ENCODE assay signal across 17 mouse cellular contexts in genomic region chr6:117219300-117219680, GRCm38 (mm10). TPM values are rescaled to one million over a fixed set of nuclear protein-coding genes. Genes with fewer than 3 reads are reported as not detected.
A peak's percentile ranks its signal among the peaks of the same experiment; 100 is the strongest.
DNase-seq lines count a peak whose midpoint lies in the region; ATAC-seq lines count a peak whose summit lies in the region.
"Had no signal": no experiment of that assay in that cellular context is flagged by ENCODE, and none has a peak within 500 bp of the region (broad histone marks: within the 10 kb centered on the region; RNA-seq: fewer than 3 reads in every experiment).

No protein-coding gene starts in this region.

- no peak overlapping the region for H3K4me2 ChIP-seq in forebrain, embryonic 15.5 days (replicated peaks)
- H3K4me2 ChIP-seq in forebrain, embryonic 14.5 days (ENCODE audit: low read length): no peak overlapping the region
- no peak overlapping the region for H3K4me2 ChIP-seq in kidney, embryonic 16.5 days (replicated peaks; ENCODE audit: low read depth, low read length)
- H3K4me2 ChIP-seq: limb, embryonic 12.5 days; liver, embryonic 12.5 days; lung, embryonic 15.5 days had no signal

- H3K4me1 ChIP-seq in forebrain, embryonic 15.5 days: no peaks in the 10 kb centered on the region
- H3K4me1 ChIP-seq in forebrain, embryonic 14.5 days (ENCODE audit: control insufficient read depth, insufficient read depth, low read length): no peaks in the 10 kb centered on the region
- peaks cover 13% of the 10 kb centered on the region for H3K4me1 ChIP-seq in kidney, embryonic 16.5 days (ENCODE audit: insufficient read depth, low read length)
- H3K4me1 ChIP-seq: liver, embryonic 12.5 days; lung, embryonic 15.5 days had no signal

- ATAC-seq in forebrain, embryonic 15.5 days (replicated peaks): no peak
- no peak for ATAC-seq in forebrain, embryonic 14.5 days
- ATAC-seq in kidney, embryonic 16.5 days (ENCODE audit: low FRiP score, low TSS enrichment): 0 out of 2 replicates have a peak, but pooled peaks have one; percentile 42
- ATAC-seq: liver, embryonic 12.5 days had no signal

- WGBS in forebrain, embryonic 15.5 days: 68% methylated on average over 3 of the region's 3 CpGs
- 71% methylated on average over 3 of the region's 3 CpGs for WGBS in forebrain, embryonic 14.5 days
- 45% methylated on average over 3 of the region's 3 CpGs for WGBS in kidney, embryonic 16.5 days

- DNase-seq in forebrain, embryonic 14.5 days (ENCODE audit: low spot score): no peak
- no peak for DNase-seq in kidney, postnatal 4 days
- peak; percentile 60 for DNase-seq in adipocyte (ENCODE audit: low spot score)
- DNase-seq in fibroblast of lung, adult 2 months (ENCODE audit: low read depth): peak; percentile 75
- no peak for DNase-seq in gastrocnemius, adult 8-10 months (ENCODE audit: low spot score in 2 of 2)
- DNase-seq in c-Kit-positive CD71-positive TER-119-positive erythroid progenitor cells, embryonic 14.5 days (ENCODE audit: low spot score): no peak
- DNase-seq: adrenal gland, adult 2 months; gastrocnemius, adult 2 months; heart, adult 2 months; kidney, postnatal 10 days; lung, postnatal 4 days; retina, postnatal 1 day had no signal

- no peaks in the 10 kb centered on the region for H3K9me3 ChIP-seq in forebrain, embryonic 15.5 days
- no peaks in the 10 kb centered on the region for H3K9me3 ChIP-seq in forebrain, embryonic 14.5 days (replicated peaks; ENCODE audit: control insufficient read depth, low read length)
- H3K9me3 ChIP-seq in kidney, embryonic 16.5 days (ENCODE audit: low read length): no peaks in the 10 kb centered on the region
- H3K9me3 ChIP-seq: limb, embryonic 12.5 days; liver, embryonic 12.5 days; lung, embryonic 15.5 days had no signal

- H3K27ac ChIP-seq in forebrain, embryonic 15.5 days (replicated peaks): peak overlapping the region; percentile 37
- no peak overlapping the region for H3K27ac ChIP-seq in forebrain, embryonic 14.5 days (ENCODE audit: low read depth, low read length)
- H3K27ac ChIP-seq in kidney, embryonic 16.5 days (ENCODE audit: low read length): peak overlapping the region; percentile 3; the same call in 1 of the 2 replicates
- H3K27ac ChIP-seq: gastrocnemius, adult 2 months; heart, adult 2 months; limb, embryonic 12.5 days; liver, embryonic 12.5 days; lung, embryonic 15.5 days had no signal

- no peaks in the 10 kb centered on the region for H3K27me3 ChIP-seq in forebrain, embryonic 15.5 days
- H3K27me3 ChIP-seq in forebrain, embryonic 14.5 days (replicated peaks; ENCODE audit: control insufficient read depth, insufficient read depth, low read length): no peaks in the 10 kb centered on the region
- no peaks in the 10 kb centered on the region for H3K27me3 ChIP-seq in kidney, embryonic 16.5 days (ENCODE audit: insufficient read depth, low read length)
- H3K27me3 ChIP-seq: limb, embryonic 12.5 days; liver, embryonic 12.5 days; lung, embryonic 15.5 days had no signal

- H3K4me3 ChIP-seq in forebrain, embryonic 15.5 days: no peak overlapping the region
- H3K4me3 ChIP-seq in forebrain, embryonic 14.5 days (ENCODE audit: low read depth, low read length): no peak overlapping the region
- no peak overlapping the region for H3K4me3 ChIP-seq in kidney, embryonic 16.5 days (ENCODE audit: low read length)
- H3K4me3 ChIP-seq: gastrocnemius, adult 2 months; heart, adult 2 months; limb, embryonic 12.5 days; liver, embryonic 12.5 days; lung, embryonic 15.5 days had no signal

- H3K9ac ChIP-seq in forebrain, embryonic 15.5 days (replicated peaks): no peak overlapping the region
- no peak overlapping the region for H3K9ac ChIP-seq in forebrain, embryonic 14.5 days (ENCODE audit: low read length)
- H3K9ac ChIP-seq in kidney, embryonic 16.5 days (replicated peaks; ENCODE audit: low read length): no peak overlapping the region
- H3K9ac ChIP-seq: limb, embryonic 12.5 days; liver, embryonic 12.5 days; lung, embryonic 15.5 days had no signal

- no peaks in the 10 kb centered on the region for H3K36me3 ChIP-seq in forebrain, embryonic 15.5 days
- H3K36me3 ChIP-seq in forebrain, embryonic 14.5 days (ENCODE audit: control insufficient read depth, insufficient read depth, low read length): no peaks in the 10 kb centered on the region
- no peaks in the 10 kb centered on the region for H3K36me3 ChIP-seq in kidney, embryonic 16.5 days (ENCODE audit: insufficient read depth, low read length)
- H3K36me3 ChIP-seq: limb, embryonic 12.5 days; liver, embryonic 12.5 days; lung, embryonic 15.5 days had no signal

RNA-seq across cellular contexts. Expression of gene Cxcl12, which starts 51.0 kb away (rescaled TPM):
- 58.6 and 62.7 TPM in 2 replicates for polyA plus RNA-seq in forebrain, embryonic 15.5 days (2015; fragmentation: Nextera tagmentation; extraction: Ambion mirVana)
- 78.3 and 91.4 TPM in 2 replicates for polyA plus RNA-seq in forebrain, embryonic 14.5 days (2014; fragmentation: Nextera tagmentation; extraction: Ambion mirVana)
- polyA plus RNA-seq in kidney, embryonic 16.5 days (2015; fragmentation: Nextera tagmentation; extraction: Ambion mirVana): 152 and 162 TPM in 2 replicates
- total RNA-seq in gastrocnemius, adult 8-10 months (2022): 10 to 100 TPM; 38.4 to 54.2 (median 40.8) TPM

Comparison
In these comparisons a context has a peak if more than half of its experiments do, and no peak if none do; other contexts are left out.
1. DNase-seq: peak in adipocyte (single experiment) and fibroblast of lung, adult 2 months (single experiment); none in forebrain, embryonic 14.5 days (single experiment), kidney, postnatal 4 days (0 of 2), gastrocnemius, adult 8-10 months (0 of 2) and c-Kit-positive CD71-positive TER-119-positive erythroid progenitor cells, embryonic 14.5 days (single experiment).